Mouse (Mus musculus) megakaryocyte, embryonic 14.5 days (primary cell): ENCODE data around the gene Spry1. TPM values are rescaled to one million over a fixed set of nuclear protein-coding genes. Genes with fewer than 3 reads are reported as not detected.

Experiments
- H3K27me3 ChIP-seq: replicated peaks from 2 replicates; pipeline ENCODE3; 2012; ENCODE audit warnings: inconsistent platforms
- H3K36me3 ChIP-seq: replicated peaks from 2 replicates; pipeline ENCODE3; 2012; ENCODE audit warnings: low read length, inconsistent platforms, mixed read lengths
- H3K4me1 ChIP-seq: 2 replicates; pipeline ENCODE4 v1.6.1; 2012; ENCODE audit warnings: inconsistent platforms
- H3K4me3 ChIP-seq: replicated peaks from 2 replicates; pipeline ENCODE3; 2012; ENCODE audit warnings: moderate library complexity, mild to moderate bottlenecking, inconsistent platforms
- H3K9me3 ChIP-seq: 2 replicates; pipeline ENCODE4 v1.6.1; 2012; ENCODE audit warnings: inconsistent platforms
- FLI1 ChIP-seq: IDR thresholded peaks from 2 replicates; pipeline ENCODE4 v1.6.1; 2012; ENCODE audit warnings: low read length, inconsistent platforms, mixed read lengths
- GATA1 ChIP-seq: IDR thresholded peaks from 3 replicates; pipeline ENCODE4 v1.6.1; 2012; ENCODE audit warnings: mixed read lengths, low read length, inconsistent platforms, borderline replicate concordance
- polyA plus RNA-seq: library from polyadenylated mRNA; stranded (reverse); fragments of >175 nt; gene quantifications from 2 replicates; pipeline ENCODE4 v1.2.3, GENCODE M21; 2012; ENCODE audit warnings: low replicate concordance; ENCODE audit not compliant: insufficient read depth

Spry1 gene
- polyA plus RNA-seq, 1 experiment: 11.5 TPM

DNA sequence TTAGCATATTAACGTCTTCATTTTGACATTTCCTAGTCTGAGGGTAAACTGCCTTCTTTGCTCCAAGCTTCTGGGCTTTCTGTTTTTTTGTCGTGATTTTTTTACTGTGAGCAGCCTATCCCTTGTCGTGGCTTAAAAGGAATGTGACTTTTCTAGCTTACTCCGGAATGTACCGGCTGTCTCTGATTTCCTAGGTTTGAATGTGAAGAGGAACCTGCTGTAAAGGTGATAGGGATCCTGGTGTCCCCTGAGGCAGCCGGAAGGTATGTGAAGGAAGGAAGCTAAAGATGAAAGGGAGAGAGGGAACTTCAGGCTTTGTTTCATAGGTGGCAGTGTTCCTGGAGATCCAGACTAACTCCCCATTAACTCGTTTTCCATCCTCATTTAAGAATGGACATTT lies 28.0 kb downstream of the Spry1 start:
- TF ChIP-seq FLI1 (no peak), GATA1 (no peak)
- no peak overlapping the region for H3K4me3 ChIP-seq
- H3K36me3 ChIP-seq: peaks cover 13% of the 10 kb centered on the region
- H3K27me3 ChIP-seq: no peaks in the 10 kb centered on the region
- peaks cover 10% of the 10 kb centered on the region for H3K9me3 ChIP-seq
- H3K4me1 ChIP-seq: peaks cover 77% of the 10 kb centered on the region

DNA sequence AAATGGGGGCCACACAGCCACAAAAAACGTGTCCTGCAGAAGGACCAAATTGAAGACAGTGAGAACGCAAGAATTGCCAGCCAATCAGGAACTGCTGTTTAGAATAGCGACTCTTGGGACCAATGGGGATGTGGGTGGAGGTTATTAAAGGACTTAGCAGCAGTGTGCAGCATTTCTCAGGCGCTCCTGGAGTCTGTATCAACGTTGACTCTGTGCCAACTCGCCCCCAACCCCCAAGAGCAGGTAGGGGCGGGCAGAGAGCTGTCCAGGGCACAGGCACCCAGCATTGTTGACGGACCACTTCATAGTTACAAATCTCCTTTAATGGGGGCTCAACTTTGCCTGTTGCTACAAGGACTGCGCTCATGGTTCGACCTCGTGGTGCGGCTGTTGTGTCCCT lies 28.9 kb downstream of the Spry1 start:
- TF ChIP-seq GATA1: no peak
- no peak for TF ChIP-seq FLI1
- Histone ChIP-seq H3K36me3 (peaks cover 13% of the 10 kb centered on the region), H3K27me3 (peaks cover under 1% of the 10 kb centered on the region), H3K4me3 (no peak overlapping the region), H3K4me1 (peaks cover 77% of the 10 kb centered on the region), H3K9me3 (peaks cover 10% of the 10 kb centered on the region)

DNA sequence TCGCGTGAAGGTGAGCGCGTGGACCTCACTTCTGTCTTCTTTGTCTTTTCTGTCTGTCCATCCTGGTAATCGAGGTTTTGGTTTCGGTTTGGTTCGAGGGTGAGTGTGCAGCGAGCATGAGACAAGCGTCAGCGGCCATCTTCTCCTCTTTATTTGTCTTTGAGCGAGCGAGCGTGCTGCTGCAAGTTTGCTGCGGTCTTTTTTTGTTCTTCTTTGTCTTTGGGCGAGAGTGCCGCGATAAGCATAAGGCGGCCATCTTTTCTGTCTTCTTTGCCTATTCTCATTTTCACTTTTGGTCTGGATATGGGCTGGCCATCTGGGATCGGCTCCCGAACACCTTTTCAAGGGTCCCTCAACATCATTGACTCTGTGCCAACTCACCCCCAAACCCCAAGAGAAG lies 29.4 kb downstream of the Spry1 start:
- peaks cover 79% of the 10 kb centered on the region for H3K4me1 ChIP-seq
- H3K4me3 ChIP-seq: no peak overlapping the region
- H3K9me3 ChIP-seq: peaks cover 10% of the 10 kb centered on the region
- H3K27me3 ChIP-seq: peaks cover 4% of the 10 kb centered on the region
- peaks cover 13% of the 10 kb centered on the region for H3K36me3 ChIP-seq
- TF ChIP-seq FLI1: no peak
- no peak for TF ChIP-seq GATA1

DNA sequence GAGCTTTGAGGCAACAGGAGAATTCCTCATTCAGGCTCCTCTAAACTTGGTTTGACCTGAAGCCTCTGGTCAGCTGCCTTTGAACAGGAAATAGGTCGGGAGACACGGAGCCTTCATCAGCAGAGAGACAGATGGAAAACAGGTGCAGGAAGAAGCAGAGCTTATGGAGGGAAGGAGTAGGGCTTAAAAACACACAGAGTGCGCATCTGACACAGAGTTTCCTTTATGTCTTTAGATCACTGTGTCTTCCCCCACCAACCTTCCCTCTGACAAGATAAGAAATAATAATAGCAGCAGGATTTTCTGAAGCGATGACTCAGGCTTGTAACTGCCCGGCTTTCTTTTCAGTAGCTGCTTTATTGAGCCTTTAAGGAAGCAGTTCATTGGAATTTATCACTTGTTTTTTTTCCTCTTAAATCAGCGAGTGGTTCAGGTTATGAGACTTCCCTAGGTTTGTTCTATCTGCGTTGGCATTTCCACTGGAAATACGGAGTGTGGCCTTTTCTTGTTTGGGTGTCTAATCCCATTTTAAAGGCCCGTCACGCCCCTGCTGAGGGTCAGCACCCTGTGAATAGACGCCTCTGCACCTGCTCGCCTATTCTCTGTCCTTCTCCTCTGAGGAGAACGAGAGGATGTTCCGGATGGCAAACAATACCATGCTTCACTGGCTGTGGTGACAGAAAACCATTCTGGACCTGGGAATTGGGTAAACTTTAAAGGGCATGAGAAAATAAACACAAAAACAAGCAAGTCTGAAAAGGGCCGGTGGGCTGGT lies 32.7 kb downstream of the Spry1 start:
- peaks cover 6% of the 10 kb centered on the region for H3K9me3 ChIP-seq
- TF ChIP-seq FLI1: no peak
- TF ChIP-seq GATA1: no peak
- peak overlapping the region; percentile 76 for H3K4me3 ChIP-seq
- peaks cover 21% of the 10 kb centered on the region for H3K27me3 ChIP-seq
- peaks cover 63% of the 10 kb centered on the region for H3K4me1 ChIP-seq
- H3K36me3 ChIP-seq: peaks cover 6% of the 10 kb centered on the region

DNA sequence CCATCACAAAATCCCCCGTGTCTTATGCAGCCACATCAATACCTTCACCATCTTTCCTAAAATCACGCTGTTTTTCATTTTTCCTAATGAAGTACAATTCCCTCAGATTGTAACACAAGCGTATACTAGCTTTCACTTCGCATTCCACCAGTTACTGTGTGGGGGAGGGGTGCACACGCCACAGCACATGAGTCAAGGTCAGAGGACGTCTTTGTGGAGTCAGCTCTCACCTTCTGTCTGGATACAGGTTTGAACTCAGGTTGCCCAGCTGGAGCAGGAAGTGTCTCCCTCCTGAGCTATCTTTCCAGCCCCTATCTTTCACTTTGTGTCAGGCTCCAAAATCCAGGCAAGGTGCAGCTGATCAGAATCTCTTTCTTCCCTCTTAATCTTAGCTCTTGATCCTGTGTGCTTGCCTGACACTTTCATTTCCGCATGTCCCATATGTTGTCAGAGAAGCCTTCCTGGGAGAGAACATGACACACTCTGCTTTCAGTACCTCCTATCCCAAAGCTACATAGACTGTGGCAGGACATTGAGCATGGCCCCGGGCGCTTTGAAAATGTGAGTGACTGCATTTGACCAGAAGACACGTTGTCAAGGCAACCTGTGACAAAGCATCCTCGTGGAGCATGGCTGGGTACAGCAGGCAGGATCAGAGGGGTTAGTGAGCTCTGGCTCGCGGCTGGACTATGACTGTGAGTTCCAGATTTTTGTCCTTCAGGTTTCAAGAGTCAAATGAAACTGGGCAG lies 33.9 kb downstream of the Spry1 start:
- TF ChIP-seq FLI1 (no peak), GATA1 (no peak)
- H3K9me3 ChIP-seq: peaks cover 4% of the 10 kb centered on the region
- no peak overlapping the region for H3K4me3 ChIP-seq
- H3K36me3 ChIP-seq: peaks cover 5% of the 10 kb centered on the region
- H3K27me3 ChIP-seq: peaks cover 21% of the 10 kb centered on the region
- peaks cover 54% of the 10 kb centered on the region for H3K4me1 ChIP-seq

DNA sequence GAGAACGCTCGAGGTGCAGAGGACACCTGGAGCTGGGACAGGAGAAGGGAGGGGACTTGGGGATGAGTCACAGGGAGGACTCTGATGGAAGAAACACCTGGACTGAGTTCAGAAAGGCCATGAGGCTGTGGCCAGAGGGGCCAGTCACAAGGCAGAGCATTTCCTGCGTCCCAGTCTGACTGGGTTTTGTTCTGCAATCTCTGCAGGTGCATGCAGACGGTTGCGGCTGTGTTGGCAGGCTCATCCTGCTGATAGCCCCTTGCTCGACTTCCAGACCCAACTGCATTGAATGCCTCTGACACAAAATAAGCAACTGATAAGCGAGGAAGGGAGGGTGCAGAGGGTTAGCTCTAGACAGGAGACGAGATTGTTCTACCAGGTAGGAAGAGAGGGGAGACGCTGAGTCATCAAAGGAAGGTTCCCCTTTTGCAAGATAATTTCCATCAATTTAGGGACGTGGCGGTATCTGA lies 35.3 kb downstream of the Spry1 start:
- H3K36me3 ChIP-seq: no peaks in the 10 kb centered on the region
- TF ChIP-seq FLI1 (no peak), GATA1 (no peak)
- peaks cover 52% of the 10 kb centered on the region for H3K4me1 ChIP-seq
- H3K9me3 ChIP-seq: no peaks in the 10 kb centered on the region
- H3K27me3 ChIP-seq: peaks cover 21% of the 10 kb centered on the region
- no peak overlapping the region for H3K4me3 ChIP-seq

DNA sequence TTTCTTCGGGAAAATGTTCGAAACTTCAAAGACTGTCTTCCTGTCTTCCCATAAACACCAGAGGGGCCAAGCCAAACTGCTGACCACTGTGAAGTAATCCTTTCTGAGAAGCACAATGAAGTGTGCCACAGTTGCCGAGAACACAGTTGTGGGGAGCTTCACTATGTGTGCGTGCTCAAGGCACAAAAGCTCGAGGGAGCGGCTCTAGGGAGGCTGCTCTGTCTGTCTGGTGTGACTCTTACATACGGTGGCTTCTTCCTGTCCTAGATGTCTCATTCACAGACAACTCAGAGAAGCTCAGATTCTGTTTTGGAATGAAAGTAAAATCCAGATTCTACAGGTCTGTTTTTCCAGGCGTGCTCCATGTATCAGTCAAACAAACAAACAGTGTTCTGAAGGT lies 36.5 kb downstream of the Spry1 start:
- TF ChIP-seq FLI1 (no peak), GATA1 (no peak)
- Histone ChIP-seq H3K27me3 (peaks cover 23% of the 10 kb centered on the region), H3K4me1 (peaks cover 57% of the 10 kb centered on the region), H3K9me3 (no peaks in the 10 kb centered on the region), H3K36me3 (no peaks in the 10 kb centered on the region), H3K4me3 (no peak overlapping the region)

DNA sequence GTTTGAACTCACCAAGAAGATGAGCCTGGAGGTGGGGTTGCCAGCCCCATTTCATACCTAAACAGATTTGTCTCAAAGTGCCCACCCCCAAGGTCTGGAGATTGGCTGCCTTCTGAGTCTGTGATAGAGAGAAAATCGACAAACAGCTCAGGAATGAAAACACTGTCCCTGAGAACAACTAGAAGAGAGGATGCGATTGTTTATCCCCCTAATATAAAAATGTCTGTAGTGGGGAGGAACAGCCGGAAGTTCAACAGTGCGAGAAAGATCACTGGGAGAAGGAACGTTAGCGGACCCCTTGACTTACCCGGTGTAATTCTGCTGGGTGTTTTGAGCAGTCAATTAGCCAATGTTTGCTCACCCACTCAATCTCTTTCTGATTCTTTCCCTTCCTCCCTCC lies 46.5 kb downstream of the Spry1 start:
- H3K36me3 ChIP-seq: no peaks in the 10 kb centered on the region
- no peak overlapping the region for H3K4me3 ChIP-seq
- peaks cover 66% of the 10 kb centered on the region for H3K27me3 ChIP-seq
- no peaks in the 10 kb centered on the region for H3K9me3 ChIP-seq
- peaks cover 53% of the 10 kb centered on the region for H3K4me1 ChIP-seq
- no peak for TF ChIP-seq GATA1
- TF ChIP-seq FLI1: no peak

DNA sequence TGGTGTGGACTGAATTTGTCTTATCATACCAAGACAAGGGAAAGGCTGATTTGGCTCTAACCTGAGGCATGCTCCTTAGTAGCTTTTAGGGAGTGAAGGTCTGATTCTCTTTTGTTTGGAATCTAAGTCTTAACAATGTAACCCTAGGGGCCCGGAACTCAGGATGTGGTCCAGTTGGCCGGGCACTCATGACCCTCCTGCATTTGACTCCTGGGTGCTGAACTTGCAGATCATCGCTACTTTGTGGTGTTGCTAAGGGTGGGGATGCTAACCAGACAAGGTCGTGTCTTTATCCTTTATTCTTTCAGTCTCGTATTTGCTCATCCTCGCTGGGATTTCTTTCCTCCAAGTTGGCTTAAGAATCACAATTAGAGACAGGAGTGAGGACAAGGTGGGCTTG lies 47.0 kb downstream of the Spry1 start:
- no peak for TF ChIP-seq GATA1
- TF ChIP-seq FLI1: no peak
- H3K4me3 ChIP-seq: peak overlapping the region; percentile 90
- peaks cover 65% of the 10 kb centered on the region for H3K27me3 ChIP-seq
- peaks cover 58% of the 10 kb centered on the region for H3K4me1 ChIP-seq
- no peaks in the 10 kb centered on the region for H3K9me3 ChIP-seq
- no peaks in the 10 kb centered on the region for H3K36me3 ChIP-seq
